Mouse (Mus musculus): Measurements from ENCODE around the gene Neu1.

DNA sequence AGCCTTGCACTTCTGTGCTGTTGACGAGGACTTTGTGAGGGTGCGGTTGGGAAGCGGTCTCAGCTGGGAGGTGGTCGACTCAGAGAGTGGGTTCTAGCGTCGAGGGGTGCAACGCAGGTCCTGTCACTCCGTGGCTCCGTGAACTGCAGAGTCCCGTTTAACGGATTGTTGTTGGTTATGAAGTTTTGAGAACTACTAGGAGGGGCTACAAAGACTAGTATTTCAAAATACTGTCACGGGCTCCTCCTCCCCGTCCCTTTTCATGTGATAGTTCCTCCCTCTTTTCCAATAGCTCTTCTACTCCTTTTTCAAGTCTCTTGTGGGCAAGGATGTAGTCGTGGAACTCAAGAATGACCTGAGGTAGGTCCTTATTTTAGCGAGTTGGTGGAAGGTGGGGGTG lies 51.3 kb downstream of the Neu1 start:
- TF ChIP-seq GATA1 (IDR thresholded peaks at IDR 0.05; ENCODE audit: low read length) (no peak), TAL1 (IDR thresholded peaks at IDR 0.05; ENCODE audit: low read length) (no peak)

Measured in erythroblast, embryonic 14.5 days (primary cell).